Mouse (Mus musculus) sigmoid colon, adult 10 weeks (tissue): ENCODE data around the gene Gm7544. TPM values are rescaled to one million over a fixed set of nuclear protein-coding genes. Genes with fewer than 3 reads are reported as not detected.

Experiments
- polyA plus RNA-seq: library from polyadenylated mRNA; stranded (reverse); fragments of 350-450 nt; fragmentation: Illumina TruSeq; extraction: RNeasy Lipid Tissue Mini Kit (QIAGEN cat#74804); gene quantifications from one replicate; pipeline ENCODE4 v1.2.3, GENCODE M21; 2014; ENCODE audit warnings: low read depth, low replicate concordance

Gm7544 gene
- polyA plus RNA-seq, result not detected

GRCm38 (mm10) chr1:82955913-82956312 lies at the start of gene Gm7544:
TSS of gene Gm7544 (minus strand) at chr1:82956013.

GRCm38 (mm10) chr1:83000306-83000705 lies 44.5 kb upstream of the Gm7544 start, which contains the start of gene Gm47959:
TSS of gene Gm47959 (plus strand) at chr1:83000548.

GRCm38 (mm10) chr1:82959870-82960385 lies 4.1 kb upstream of the Gm7544 start, which contains the start of gene Gm47955:
TSS of gene Gm47955 (plus strand) at chr1:82960286.

DNA sequence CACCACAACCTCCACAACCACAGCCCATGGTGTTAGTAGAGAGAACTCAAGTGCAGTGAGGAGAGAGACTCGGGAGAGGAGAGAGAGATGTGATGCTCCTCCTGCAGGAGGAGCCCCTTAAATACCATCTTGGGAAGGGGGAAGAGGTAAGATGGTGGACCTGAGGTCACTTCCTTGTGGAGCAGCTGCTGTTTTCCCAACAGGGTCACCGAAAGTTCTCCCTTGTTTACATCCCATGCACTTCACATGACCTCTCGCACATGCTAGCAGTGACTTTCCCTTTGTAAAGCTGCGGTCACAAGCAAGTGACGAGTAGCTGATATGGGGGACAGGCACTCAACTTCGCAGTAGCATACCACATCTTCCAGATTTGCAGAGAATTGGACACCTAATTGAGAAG lies 12.5 kb downstream of the Gm7544 start, which contains the start of gene A030003K21Rik:
Gene A030003K21Rik, minus strand, starts transcription at position 94 of the 400 bp plus-strand sequence.

DNA sequence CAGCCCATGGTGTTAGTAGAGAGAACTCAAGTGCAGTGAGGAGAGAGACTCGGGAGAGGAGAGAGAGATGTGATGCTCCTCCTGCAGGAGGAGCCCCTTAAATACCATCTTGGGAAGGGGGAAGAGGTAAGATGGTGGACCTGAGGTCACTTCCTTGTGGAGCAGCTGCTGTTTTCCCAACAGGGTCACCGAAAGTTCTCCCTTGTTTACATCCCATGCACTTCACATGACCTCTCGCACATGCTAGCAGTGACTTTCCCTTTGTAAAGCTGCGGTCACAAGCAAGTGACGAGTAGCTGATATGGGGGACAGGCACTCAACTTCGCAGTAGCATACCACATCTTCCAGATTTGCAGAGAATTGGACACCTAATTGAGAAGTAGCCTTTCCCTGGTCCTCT lies 24.5 kb downstream of the Gm7544 start, which contains the start of gene Gm6217:
Gene Gm6217, minus strand, starts transcription at position 74 of the 400 bp plus-strand sequence.

GRCm38 (mm10) chr1:82924650-82925049 lies 31.2 kb downstream of the Gm7544 start, which contains the start of gene A030014E15Rik:
TSS of gene A030014E15Rik (plus strand) at chr1:82924917.

GRCm38 (mm10) chr1:82913025-82913424 lies 42.8 kb downstream of the Gm7544 start, which contains the start of gene A030005L19Rik:
TSS of gene A030005L19Rik (plus strand) at chr1:82913325.

Other genes with a start within 250 kb of the Gm7544 start
- 280 TPM for gene Mff, start 231.1 kb downstream of the Gm7544 start, polyA plus RNA-seq
- 970 TPM for gene Tm4sf20, start 187.6 kb downstream of the Gm7544 start, polyA plus RNA-seq
- not detected for gene Gm47791, start 184.8 kb downstream of the Gm7544 start, polyA plus RNA-seq
- 69.1 TPM for gene Agfg1, start 116.5 kb downstream of the Gm7544 start, polyA plus RNA-seq
- gene A030005L19Rik, start 42.7 kb downstream of the Gm7544 start, polyA plus RNA-seq, result 1.9 TPM
- gene A030014E15Rik, start 31.1 kb downstream of the Gm7544 start, polyA plus RNA-seq, result not detected
- not detected for gene Gm6217, start 24.6 kb downstream of the Gm7544 start, polyA plus RNA-seq
- not detected for gene A030003K21Rik, start 12.6 kb downstream of the Gm7544 start, polyA plus RNA-seq
- gene Gm47955, start 4.3 kb upstream of the Gm7544 start, polyA plus RNA-seq, result not detected
- gene Gm47959, start 44.5 kb upstream of the Gm7544 start, polyA plus RNA-seq, result not detected
- 0.76 TPM for gene Slc19a3, start 82.4 kb upstream of the Gm7544 start, polyA plus RNA-seq
- not detected for gene Krtap28-10, start 86.5 kb upstream of the Gm7544 start, polyA plus RNA-seq
- not detected for gene Gm47969, start 88.9 kb upstream of the Gm7544 start, polyA plus RNA-seq
- not detected for gene A030005K14Rik, start 103.4 kb upstream of the Gm7544 start, polyA plus RNA-seq
- gene Krtap28-13, start 104.9 kb upstream of the Gm7544 start, polyA plus RNA-seq, result not detected
- 17.3 TPM for gene Ccl20, start 160.8 kb upstream of the Gm7544 start, polyA plus RNA-seq
- not detected for gene Daw1, start 203.7 kb upstream of the Gm7544 start, polyA plus RNA-seq